Mouse (Mus musculus) heart, embryonic 14.5 days (tissue): ENCODE results near the gene BC004004. TPM values are rescaled to one million over a fixed set of nuclear protein-coding genes. Genes with fewer than 3 reads are reported as not detected.

Source experiments
- ATAC-seq: fragments of 200-750 bp; cut with Nextera tagmentation; 2 replicates; pipeline ENCODE4 v1.8.0; 2017; ENCODE audit warnings: low read depth, moderate TSS enrichment; ENCODE audit not compliant: insufficient number of reproducible peaks, insufficient read depth, low FRiP score
- H3K27ac ChIP-seq, 2 experiments: fragments of 200-500 bp in 1 of 2; fragments of 300-500 bp in 1 of 2; sonication (generic) in 1 of 2; replicated peaks in 1 of 2; 2 replicates each; pipeline ENCODE4 v1.5.1; 2012 to 2014; ENCODE audit warnings: low read depth in 2 of 2, low read length in 2 of 2, control low read depth in 1 of 2, mild to moderate bottlenecking in 1 of 2, mixed read lengths in 1 of 2; ENCODE audit not compliant: control insufficient read depth in 1 of 2, insufficient read depth in 1 of 2
- H3K27me3 ChIP-seq: fragments of 300-500 bp; sonication (generic); 2 replicates; pipeline ENCODE4 v1.6.1; 2014; ENCODE audit warnings: mild to moderate bottlenecking, low read length, control low read depth; ENCODE audit not compliant: control insufficient read depth, insufficient read depth
- H3K36me3 ChIP-seq: fragments of 300-500 bp; sonication (generic); 2 replicates; pipeline ENCODE4 v1.6.1; 2014; ENCODE audit warnings: mild to moderate bottlenecking, control low read depth, low read length, mixed read lengths; ENCODE audit not compliant: control insufficient read depth, insufficient read depth
- H3K4me1 ChIP-seq, 2 experiments: fragments of 200-500 bp in 1 of 2; fragments of 300-500 bp in 1 of 2; sonication (generic) in 1 of 2; 2 replicates each; pipeline ENCODE4 v1.6.1; 2012 to 2014; ENCODE audit warnings: low read length in 2 of 2, control low read depth in 1 of 2, mixed read lengths in 1 of 2; ENCODE audit not compliant: control insufficient read depth in 2 of 2, insufficient read depth in 2 of 2
- H3K4me2 ChIP-seq: fragments of 300-500 bp; sonication (generic); 2 replicates; pipeline ENCODE4 v1.6.1; 2014; ENCODE audit warnings: mild to moderate bottlenecking, low read length
- H3K4me3 ChIP-seq, 2 experiments: fragments of 200-500 bp in 1 of 2; fragments of 300-500 bp in 1 of 2; sonication (generic) in 1 of 2; 2 replicates each; pipeline ENCODE4 v1.5.1; 2012 to 2014; ENCODE audit warnings: low read length in 2 of 2, mild to moderate bottlenecking in 2 of 2, control low read depth in 1 of 2, low read depth in 1 of 2, moderate library complexity in 1 of 2; ENCODE audit not compliant: control insufficient read depth in 1 of 2, insufficient read depth in 1 of 2
- H3K9ac ChIP-seq: fragments of 300-500 bp; sonication (generic); 2 replicates; pipeline ENCODE4 v1.6.1; 2014; ENCODE audit warnings: mild to moderate bottlenecking, low read length
- H3K9me3 ChIP-seq: fragments of 300-500 bp; sonication (generic); 2 replicates; pipeline ENCODE4 v1.6.1; 2016; ENCODE audit warnings: low read length, control low read depth; ENCODE audit not compliant: control insufficient read depth
- WGBS: fragments of 180-500 bp; shearing (Covaris S2); extraction: QIAGEN DNeasy Blood & Tissue Kit; methylation state at CpG from one replicate; pipeline ENCODE4 v1.1.7; 2014; 5-methylcytosine and 5-hydroxymethylcytosine counted together
- polyA plus RNA-seq: library from polyadenylated mRNA; unstranded; fragments of >200 nt; fragmentation: Nextera tagmentation; extraction: Ambion mirVana; gene quantifications from 2 replicates; pipeline ENCODE4 v1.2.1, GENCODE M21; 2014

BC004004 gene
- polyA plus RNA-seq, 1 experiment from 2014 or later = 106 TPM

GRCm38 (mm10) chr17:29361982-29362691 is 93.5 kb downstream of the BC004004 start:
- peaks cover 1 to 2% of the 10 kb centered on the region in 2 experiments; a peak in 2 of 4 replicates for H3K4me1 ChIP-seq
- 47% methylated on average over 8 of the region's 8 CpGs for WGBS

GRCm38 (mm10) chr17:29363109-29363508 is 94.5 kb downstream of the BC004004 start:
- Histone ChIP-seq H3K9ac (no peak overlapping the region), H3K27ac (no peak overlapping the region), H3K27me3 (peaks cover 7% of the 10 kb centered on the region; the same call in 1 of the 2 replicates), H3K4me3 (no peak overlapping the region), H3K4me1 (no peaks in the 10 kb centered on the region), H3K36me3 (no peaks in the 10 kb centered on the region), H3K4me2 (no peak overlapping the region), H3K9me3 (no peaks in the 10 kb centered on the region)
- whole genome bisulfite sequencing = 76% methylated on average over 8 of the region's 8 CpGs
- no peak for ATAC-seq

More at GRCm38 (mm10) chr17:29361982-29362691, 93.5 kb downstream of the BC004004 start:
- no peaks in the 10 kb centered on the region for H3K27me3 ChIP-seq
- H3K27ac ChIP-seq = no peak overlapping the region
- H3K9me3 ChIP-seq = no peaks in the 10 kb centered on the region
- no peak overlapping the region for H3K4me3 ChIP-seq
- ATAC-seq = no peak
- no peaks in the 10 kb centered on the region for H3K36me3 ChIP-seq
- H3K4me2 ChIP-seq = no peak overlapping the region
- no peak overlapping the region for H3K9ac ChIP-seq

Other genes starting within 250 kb of the BC004004 start
- 340 and 357 TPM in 2 replicates for gene Srsf3, start 236.2 kb upstream of the BC004004 start, polyA plus RNA-seq
- 51.7 and 57.7 TPM in 2 replicates for gene Cdkn1a, start 177.8 kb upstream of the BC004004 start, polyA plus RNA-seq
- gene Rab44, start 154.6 kb upstream of the BC004004 start, polyA plus RNA-seq = 0.23 and 0.36 TPM in 2 replicates
- 21.4 and 28.8 TPM in 2 replicates for gene Cpne5, start 30.6 kb upstream of the BC004004 start, polyA plus RNA-seq
- 98.2 and 106 TPM in 2 replicates for gene Ppil1, start 4.6 kb upstream of the BC004004 start, polyA plus RNA-seq
- 0.77 and 1.1 TPM in 2 replicates for gene Pi16, start 48.9 kb downstream of the BC004004 start, polyA plus RNA-seq
- gene Mtch1, start 79.1 kb downstream of the BC004004 start, polyA plus RNA-seq = 342 and 368 TPM in 2 replicates
- 2.4 and 2.8 TPM in 2 replicates for gene Fgd2, start 92.1 kb downstream of the BC004004 start, polyA plus RNA-seq
- gene Pim1, start 222.0 kb downstream of the BC004004 start, polyA plus RNA-seq = 14.1 and 16.5 TPM in 2 replicates